Mouse (Mus musculus) CH12.LX (cell line): ENCODE results near the gene U2surp.

Source experiments
- CHD2 ChIP-seq: IDR thresholded peaks from 2 replicates; pipeline ENCODE4 v1.6.1; 2011; ENCODE audit warnings: low read length, improper control_type of control experiment
- CTCF ChIP-seq, 2 experiments: IDR thresholded peaks in 1 of 2; conservative IDR thresholded peaks in 1 of 2; 2 replicates each; pipeline ENCODE4 v1.5.1; 2011 to 2012; ENCODE audit warnings: low read depth in 2 of 2, low read length in 2 of 2, improper control_type of control experiment in 1 of 2, inconsistent platforms in 1 of 2, mild to moderate bottlenecking in 1 of 2, moderate library complexity in 1 of 2
- EP300 ChIP-seq: IDR thresholded peaks from 2 replicates; pipeline ENCODE4 v1.6.1; 2011; ENCODE audit warnings: low read length, improper control_type of control experiment
- NELFE ChIP-seq: IDR thresholded peaks from 2 replicates; pipeline ENCODE4 v1.6.1; 2011; ENCODE audit warnings: low read depth, low read length, improper control_type of control experiment

DNA sequence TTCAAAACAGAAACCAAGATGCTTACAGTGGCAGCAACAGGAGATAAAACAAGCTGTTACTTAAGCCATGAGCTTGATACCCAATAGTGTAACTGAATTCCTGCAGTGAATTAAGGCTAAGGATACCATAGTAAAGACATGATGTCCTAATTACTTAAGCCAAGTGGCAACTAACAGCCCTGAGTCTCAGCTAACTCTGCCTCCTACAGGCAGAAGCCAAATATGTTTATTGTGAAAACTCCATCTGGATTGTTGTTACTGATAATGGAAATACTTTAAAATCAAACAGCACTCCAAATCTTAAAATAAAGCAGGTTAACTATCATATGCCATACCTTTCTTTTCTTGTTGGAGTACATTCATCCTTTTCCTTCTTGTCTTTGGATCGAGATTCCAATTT, 47.8 kb downstream of the U2surp start:
- TF ChIP-seq EP300 (no peak), NELFE (no peak), CTCF (conservative IDR thresholded peaks at IDR 0.05 in 1 of 2, IDR thresholded peaks at IDR 0.05 in 1 of 2; ENCODE audit: low read depth in 2 of 2, low read length in 2 of 2) (no peak), CHD2 (no peak)
